Mouse (Mus musculus): ENCODE data around the gene Hist1h2ab.

DNA sequence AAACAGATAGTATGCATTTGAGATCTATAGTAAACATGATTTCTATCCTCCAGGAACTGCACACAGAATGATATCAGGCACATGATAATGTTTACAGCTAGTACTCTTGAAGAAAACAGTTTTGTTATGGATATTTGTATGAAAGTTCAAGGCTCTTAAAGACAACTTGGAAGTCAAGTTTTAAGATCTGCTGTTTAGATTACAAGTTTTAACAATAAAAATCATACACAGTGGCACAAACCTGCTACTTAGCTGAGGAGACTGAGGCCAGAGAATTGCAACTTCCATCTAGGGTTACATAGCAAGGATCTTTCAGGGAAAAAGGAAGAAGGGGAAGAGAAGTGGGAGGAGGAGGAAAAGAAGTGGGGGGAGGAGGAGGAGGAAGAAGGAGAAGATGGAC is 4.1 kb downstream of the Hist1h2ab start:
- TF ChIP-seq CTCF (IDR thresholded peaks at IDR 0.05; ENCODE audit: low read depth, low read length) (no peak), POLR2A (IDR thresholded peaks at IDR 0.05; ENCODE audit: borderline replicate concordance, low read depth, low read length) (no peak)
